Mouse (Mus musculus) frontal cortex, postnatal 14 days (tissue): ENCODE measurements at regions not wholly inside any gene's neighbourhood (a gene's known extent, or its start where the extent isn't known, plus 50 kb on each side); places are given as distances from the start of the nearest gene placed in this dataset.

Source experiments
- DNase-seq, 2 experiments: peaks; one replicate each; pipeline ENCODE4 v3.0.0; 2022; ENCODE audit warnings: low spot score in 2 of 2

DNA sequence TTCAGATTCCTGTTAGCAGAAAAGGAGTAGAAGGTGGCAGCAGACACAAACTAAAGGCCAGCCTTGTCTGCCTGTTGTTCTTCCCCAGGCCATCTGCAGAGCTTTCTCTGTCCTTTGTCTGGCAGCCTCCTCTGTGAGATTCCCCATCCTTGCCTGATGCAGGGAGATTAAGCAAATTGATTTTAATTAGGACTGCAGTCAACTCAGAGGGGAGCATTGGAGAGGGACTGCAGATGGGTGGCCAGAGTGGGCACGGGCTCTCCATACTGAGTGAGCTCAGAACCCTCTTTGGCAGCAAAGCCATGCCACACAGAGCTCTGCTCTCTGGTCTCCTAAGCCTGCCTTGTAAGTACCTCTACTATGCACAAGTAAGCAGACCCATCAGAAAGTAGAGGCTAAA, 158.5 kb downstream of the Maf start:
- no peak for DNase-seq

DNA sequence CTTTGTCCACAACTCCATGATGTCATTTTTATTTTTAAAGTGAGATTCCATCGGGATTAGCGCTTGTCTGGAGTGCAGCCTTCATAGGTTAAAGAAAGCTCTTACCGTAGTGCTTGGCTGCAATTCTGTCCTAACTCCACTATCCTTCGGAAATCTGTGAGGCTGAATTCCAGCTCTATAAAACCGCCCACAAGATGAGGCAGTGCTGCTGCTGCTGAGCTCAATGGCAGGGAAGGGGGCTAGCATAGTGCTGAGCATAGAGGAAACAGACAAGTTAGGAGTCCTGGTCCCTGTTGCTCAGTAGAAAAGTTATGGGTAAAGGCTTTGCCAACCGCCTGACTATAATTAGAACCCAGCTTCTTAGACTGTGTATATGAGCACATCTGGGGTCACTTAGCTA, 163.5 kb downstream of the Maf start:
- DNase-seq = no peak

DNA sequence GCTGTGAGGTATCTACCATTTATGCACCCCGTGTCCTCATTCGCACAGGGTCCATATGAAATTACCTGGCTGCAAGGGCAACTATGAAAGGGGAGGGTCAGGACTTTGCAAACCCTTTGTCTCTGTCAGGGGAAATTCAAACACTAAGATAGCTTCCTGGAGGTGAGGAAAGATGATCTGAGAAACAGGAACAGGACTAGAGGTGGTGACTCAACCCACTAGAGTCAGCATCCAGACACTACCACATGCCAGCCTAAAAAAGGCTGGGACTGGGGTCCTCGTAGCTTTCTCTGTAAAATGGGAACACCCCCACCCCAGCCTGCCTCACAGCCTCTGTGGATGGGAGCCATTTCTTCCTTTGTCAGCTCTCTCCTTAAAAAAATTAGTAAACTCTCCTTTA, 164.7 kb downstream of the Maf start:
- no peak for DNase-seq

DNA sequence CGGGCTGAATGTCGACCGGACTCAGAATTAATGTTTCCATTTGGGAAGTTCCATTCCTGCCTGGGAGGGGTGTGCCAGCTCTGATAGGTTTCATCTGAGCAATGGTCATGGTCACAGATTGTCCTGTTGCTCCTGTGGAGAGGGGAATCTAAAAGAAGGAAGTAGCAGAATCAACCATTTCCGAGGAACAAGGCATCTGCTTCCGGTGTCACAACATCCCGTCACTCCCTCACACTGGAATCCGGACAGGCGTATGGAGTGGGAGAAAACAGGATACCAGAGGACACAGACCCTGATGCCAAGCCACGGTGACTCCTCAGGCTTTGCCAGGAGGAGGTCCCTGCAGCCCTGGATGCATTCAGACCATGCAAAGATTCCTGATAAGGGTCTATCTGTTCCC, 168.0 kb downstream of the Maf start:
- DNase-seq = no peak

DNA sequence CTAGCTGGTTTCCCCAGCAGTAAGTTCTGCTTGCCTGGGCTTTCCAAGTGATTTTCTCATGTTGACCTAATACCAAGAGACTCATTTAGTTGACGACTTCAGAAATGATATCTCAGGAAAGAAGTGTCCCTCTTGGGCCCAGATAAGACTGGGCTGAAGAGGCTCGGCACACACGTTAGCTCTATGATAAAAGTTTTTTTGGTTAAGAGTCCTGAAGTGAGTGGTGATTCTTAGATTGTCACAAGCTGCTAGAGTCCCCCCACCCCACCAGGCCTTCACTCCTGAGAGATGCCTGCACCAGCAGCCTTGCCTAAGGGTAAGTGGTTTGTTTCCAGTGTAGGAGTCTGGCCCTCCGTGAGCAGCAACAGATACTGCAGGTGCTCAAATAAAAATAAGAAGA, 169.4 kb downstream of the Maf start:
- no peak for DNase-seq

DNA sequence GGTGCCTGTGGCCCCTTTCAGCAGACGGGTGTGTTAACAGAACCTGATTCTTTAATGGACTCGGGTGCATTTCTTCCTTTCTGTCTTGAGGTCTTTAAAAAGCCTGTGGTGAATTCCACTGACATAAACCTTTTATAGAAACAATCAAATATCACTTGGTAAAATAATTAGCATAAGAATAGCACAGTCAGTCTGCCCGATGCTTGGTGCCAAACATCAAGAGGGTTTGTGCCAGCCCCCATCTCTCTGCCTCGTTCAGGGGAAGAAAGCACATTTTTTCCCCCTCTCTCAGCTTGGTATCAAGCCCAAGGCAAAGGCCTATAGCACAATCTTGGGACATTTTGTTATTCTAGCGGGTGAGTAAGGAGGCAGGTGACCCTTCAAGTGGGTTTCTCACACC, 169.8 kb downstream of the Maf start:
- DNase-seq = no peak

DNA sequence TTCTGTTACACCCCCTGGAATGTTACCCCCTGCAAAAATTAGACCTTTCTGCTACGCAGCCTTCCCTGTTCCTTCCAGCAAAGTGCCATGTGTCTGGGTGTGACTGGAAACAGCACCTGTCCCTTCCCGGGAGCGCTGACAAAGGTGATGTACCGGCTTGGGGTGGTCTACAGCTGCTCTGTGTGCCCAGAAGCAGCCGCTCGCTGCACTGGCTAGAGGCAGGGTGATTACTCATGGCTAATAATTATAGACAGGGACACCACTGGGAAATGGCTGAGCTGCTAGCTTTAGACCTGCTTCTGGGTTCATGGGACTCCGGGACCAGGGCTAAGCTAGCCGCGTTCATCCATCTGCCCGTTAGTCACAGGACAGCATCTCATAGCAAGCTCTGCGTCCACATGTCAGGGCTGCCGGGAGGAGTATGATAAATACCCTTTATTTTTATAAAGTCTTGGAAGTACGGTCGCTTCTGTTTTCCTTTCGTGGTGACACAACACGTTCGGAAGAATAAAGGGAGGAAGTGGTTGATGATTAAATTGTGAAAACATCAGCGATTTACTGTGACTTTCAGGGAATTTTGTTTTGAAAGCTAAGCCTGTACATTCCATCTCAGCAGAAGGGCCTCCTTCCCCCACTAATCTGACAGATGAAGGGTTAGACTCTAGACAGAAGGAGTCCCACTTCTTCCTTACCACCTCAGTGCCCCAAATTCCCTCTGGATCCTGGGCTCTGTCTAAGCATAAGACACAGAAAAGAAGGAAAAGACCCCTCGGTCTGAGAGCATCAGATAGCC, 170.8 kb downstream of the Maf start:
- no peak for DNase-seq

DNA sequence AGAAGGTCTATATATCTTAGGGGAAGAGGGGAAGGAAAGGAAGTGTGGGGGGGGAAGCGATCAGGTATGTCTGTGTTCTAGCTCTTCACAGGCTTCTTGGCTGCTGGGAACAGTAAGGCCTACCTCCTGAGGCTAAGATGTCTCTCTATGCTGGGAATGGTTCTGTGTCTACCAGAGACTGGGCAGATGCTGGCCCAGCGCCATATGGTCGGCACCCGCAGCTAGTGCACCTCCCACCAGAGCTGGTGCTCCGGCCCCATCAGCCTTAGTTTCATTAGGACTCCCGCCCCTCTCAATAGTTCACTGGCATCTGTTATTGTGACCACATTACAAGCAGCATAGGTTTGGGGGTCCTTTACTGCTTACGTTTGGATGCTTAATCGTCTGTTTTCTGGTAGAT, 171.6 kb downstream of the Maf start:
- DNase-seq = no peak

DNA sequence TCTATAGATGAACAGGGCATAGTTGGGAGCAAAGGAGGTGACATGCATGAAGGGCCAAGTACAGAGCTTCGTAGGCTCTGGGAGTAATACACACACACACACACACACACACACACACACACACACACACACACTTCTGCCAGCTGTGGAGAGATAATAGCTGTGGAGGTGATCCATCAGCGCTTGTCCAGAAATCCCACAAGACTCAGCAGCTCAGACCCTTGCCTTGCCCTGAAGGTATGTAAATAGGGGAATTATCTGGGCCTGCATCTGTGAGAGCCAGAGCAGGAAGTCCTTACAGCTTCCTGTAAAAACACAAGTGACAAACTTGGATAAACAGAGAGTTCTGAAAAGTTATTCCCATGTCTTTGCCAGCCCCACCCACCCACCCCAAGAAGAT, 173.6 kb downstream of the Maf start:
- no peak for DNase-seq

DNA sequence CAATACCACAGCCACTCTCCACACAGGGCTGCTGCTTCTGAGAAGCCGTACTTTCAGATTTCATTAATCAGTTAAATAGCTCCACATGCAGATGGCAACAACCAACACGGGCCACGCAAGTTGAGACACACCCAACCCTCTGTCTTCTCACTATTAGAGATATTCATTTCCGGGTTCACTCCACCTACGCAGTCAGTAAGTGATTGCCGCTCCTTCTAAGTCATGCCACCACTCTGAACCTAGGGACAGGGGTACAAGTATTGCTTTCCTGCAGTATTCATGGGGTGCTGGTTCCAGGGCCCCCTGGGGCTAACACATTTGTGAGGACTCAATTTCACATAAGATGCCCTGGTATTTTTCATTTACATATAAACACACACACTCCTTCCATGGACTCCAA, 176.3 kb downstream of the Maf start:
- no peak for DNase-seq

DNA sequence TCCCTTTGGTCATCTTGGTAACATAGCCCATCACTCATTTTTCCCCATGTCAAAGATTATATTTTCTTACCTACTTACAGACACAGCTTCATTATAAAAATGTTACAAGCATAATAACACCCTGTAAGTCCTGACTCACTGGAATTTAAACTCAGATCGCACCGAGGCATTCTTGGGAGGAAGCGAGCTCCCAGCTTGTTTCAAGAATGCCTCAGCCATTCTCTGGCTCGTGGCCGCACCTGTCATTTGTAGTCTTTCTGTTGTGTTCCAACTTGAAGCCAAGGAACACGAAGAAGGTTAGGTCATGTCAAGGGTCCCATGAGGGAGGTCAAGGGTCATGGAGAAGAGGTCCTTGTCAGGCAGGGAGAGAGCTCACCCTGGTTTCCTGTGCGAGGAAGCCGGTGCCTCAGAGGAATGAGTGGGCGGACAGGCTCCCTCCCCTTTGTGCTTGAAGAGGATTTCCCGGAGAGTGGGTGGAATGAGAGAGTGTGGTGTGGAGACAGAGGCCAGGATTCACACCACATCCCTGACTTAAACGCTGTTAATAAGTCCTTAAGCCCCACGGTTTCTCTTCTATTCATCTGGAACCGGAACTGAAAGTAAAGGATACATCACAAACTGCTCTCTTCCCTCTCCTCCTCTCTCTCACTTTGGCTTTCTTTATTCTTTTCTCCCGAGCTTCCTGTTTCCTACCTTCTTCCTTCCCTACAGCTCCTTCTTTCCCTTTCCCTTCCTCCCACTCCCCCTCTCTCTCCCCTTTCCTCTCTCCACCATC, 177.8 kb downstream of the Maf start:
- DNase-seq = no peak

DNA sequence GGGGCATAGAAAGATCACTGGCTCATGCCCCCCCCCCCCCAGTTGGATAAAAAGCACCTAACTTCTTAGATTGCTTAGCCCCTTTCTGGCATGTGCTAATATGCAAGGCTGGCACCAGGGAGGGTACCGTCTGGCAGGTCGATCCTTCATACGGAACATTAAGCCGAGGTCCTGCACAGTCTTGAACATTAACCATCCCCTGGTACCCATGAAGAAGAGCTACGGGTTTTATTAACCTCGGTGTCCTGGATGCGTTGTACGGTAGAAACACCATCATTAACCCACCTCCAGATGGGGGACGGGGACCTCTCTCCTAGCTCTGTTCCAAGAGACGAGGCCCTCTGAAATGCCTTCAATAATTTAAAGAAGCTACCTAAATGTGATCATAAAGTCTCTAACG, 178.7 kb downstream of the Maf start:
- no peak for DNase-seq

DNA sequence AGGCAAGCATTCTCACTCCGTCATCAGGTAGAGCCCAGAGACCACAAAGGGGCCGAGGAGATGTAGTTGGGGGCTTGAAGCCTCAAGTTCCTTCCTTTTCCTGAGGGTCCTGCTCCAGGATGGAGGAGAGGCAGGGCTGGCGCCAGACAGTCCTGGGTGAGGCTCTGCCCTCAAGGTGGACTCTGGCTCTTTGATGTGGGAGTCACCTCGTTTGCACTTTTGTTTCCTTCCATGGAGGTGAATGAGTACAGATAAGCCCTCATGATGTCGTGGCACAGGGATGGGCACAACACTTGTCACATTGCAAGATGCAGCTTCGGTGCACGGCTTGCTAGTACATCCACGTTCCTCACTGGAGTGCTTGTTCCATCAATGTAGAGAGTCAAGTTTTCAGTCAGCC, 182.4 kb downstream of the Maf start:
- DNase-seq = no peak

DNA sequence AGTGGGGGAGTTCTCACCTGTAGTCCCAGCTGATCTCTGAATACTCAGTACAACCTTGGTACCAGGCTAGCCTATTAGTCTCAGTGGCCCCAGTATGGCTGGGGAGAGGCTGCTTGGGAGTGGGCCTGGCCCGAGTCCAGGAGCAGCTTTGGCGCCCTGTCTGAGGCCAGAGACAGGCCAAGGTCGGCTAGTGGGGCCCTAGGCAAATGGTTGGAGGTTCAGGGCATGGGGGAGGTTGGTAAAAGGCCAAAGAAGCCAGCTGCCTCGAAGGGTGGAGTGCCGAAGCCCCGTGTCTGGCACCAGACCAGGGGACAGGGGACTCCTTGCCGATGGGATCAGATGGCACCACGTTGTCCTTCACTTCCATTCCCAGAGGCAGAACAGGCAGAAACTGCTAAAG, 182.9 kb downstream of the Maf start:
- DNase-seq = no peak

DNA sequence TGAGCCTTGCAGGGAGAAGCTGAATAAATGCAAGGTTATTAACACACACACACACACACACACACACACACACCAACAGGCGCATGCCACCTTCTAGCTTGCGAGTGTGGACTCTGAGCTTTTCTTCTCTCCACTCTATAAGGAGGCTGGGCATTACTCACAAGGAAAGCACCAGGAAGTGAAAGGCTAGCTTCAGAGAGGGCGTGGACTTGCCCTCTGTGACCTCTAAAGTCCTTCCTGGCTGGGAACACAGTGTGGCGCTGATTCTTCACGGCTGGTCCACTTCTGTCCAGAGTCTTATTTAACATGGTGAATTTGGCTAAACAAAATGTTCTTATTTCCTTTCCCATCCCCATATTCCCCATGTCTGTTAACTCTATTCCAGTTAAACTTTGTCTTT, 185.1 kb downstream of the Maf start:
- DNase-seq = no peak

DNA sequence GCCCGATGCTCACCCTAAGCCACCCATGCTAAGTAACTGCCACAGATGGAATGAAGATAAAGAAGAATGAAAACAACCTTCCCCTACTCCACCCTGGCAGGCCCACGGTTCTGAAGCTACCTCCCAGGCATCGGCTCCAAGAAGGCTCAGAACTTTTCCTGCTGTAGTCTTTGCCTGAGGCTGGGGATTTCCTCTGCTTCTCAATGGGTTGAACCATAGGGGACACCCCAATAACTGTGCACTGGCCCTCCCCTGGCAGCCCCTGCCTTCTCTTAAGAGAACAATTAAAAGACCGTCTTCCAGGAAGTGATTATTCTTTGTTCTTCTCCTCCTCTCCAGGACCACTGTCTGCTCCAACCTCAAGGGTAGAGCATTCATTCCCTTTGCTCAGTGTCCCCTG, 191.9 kb downstream of the Maf start:
- DNase-seq = no peak

DNA sequence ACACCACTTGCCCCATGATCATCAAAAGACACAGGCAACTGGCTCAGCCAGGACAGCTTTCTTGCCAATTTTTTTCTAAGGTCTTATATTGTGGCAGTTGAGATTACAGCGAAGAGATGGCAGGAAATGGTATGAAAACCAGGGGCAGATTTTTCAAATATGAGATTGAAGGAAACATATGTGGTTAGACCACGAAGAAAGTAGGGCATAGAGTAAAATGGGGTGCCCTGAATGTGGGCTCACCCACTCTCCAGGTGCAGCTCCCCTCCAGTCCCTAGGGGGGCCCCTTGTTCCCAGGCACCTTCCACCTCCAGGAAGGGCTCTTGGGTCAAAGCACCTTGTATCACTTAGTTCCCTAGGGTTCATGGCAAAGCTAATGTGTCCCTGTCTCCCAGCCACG, 193.1 kb downstream of the Maf start:
- no peak for DNase-seq

DNA sequence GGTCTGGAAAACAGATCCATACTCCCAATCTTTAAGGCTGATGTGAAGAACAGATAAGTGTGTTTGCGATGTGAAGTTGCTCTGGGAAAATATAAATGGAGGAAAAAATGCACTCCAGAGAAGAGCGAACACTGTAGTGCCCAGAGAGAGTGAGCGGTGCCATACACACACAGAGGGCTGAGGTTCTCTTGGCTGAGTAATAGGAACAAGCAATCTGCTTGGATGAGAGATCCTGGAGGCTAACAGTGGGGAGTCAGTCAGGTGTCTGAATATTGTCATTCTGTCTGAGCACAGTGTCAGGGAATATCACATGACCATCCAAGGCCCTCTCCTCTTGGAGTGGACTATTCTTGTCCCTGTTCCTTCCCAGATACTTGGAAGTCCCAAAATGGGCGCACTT, 200.4 kb downstream of the Maf start:
- DNase-seq = no peak

DNA sequence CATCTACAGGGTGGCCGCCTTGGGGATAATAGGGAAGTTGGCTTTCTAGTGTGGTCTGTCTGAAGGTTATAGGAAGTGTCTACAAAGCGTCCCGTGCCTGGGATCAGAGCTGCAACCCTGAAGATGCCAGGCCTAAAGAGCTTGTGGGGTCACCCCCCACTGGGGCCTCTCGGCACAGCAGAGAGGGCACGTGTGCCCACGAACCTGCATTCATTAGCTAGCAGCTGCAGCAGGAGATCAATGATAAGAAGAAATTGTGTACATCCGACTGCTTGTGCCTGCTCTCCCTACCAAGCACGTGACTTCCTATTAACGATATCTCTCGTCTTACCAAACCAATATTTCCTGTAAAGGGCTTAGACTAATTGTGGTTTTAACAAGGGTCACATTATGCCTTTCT, 200.9 kb downstream of the Maf start:
- DNase-seq = no peak

DNA sequence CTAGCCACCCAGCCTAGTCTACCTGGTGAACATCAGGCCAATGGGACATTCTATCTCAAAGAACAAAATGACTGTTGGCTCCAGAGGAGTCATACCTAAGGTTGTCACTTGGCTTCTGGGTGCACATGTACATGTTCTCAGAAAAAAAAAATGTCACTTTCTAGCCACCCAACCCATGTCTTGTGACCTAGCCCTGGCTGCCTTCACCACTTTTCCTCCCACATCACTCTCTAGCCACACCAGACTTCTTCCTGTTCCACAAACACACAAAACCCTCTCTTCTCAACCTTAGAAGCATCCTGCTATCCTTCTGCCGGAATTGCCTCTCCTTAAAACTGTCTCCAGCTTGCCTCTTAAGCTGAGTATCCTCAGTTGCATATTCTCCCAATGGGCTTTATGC, 211.6 kb downstream of the Maf start:
- no peak for DNase-seq

DNA sequence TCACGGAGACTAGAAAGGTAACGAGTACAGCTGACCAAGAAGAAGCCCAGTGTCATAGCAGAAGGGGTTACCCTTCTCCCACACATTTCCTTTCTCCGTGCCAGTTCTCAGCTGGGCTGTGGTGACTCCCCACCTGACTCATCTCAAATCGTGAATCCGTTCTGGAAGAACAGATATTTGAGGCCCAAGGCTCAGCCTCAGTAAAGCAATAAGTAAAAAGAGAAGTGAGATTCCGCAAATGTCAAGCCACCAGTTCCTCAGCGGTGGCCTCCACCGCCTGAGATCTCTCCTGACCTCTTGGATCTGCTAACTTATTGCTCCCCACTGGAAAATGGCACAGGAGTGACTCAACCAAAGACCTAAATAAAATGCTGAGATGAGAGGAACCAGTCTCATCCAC, 213.2 kb downstream of the Maf start:
- no peak for DNase-seq

DNA sequence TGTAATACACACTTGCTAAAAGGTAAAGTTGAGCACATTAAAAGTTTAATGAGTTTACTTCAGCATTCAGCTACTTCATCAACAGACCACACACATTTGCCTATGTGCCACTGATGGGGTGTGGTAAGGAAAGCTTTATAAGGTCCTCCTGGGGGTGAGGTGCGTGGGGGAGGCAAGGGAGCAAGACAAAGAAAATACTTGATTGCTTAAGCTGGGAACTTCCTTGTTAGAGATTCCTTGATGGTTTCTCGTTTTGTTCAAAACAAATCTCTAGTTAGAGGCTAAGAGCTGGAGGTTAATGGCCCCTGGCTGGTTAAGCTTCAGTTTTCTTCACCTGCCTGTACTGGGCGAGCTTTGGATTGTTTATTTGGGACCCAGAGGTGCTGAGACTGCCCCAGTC, 220.7 kb downstream of the Maf start:
- DNase-seq = no peak

DNA sequence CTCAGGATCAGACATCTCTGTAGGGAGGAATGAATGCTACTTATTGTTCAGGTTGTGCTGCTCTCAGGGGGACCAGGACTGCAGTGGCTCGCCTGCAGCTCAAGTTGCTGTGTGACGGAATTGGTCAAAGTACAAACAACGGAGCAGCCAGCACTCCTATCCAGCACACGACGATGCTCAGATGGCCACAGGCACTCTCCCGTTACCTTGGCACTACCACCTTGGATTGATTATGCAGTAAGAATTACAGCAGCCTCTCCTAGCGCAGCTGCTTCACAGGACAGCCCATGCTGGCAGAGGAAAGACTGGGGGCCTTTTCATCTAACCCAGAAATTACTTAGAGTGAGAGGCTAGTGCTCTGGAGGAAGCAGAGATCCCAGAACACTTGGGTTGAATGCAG, 226.5 kb downstream of the Maf start:
- no peak for DNase-seq
